Mouse (Mus musculus) thymus, postnatal 25 days (tissue): ENCODE measurements at regions not wholly inside any gene's neighbourhood (a gene's known extent, or its start where the extent isn't known, plus 50 kb on each side); places are given as distances from the start of the nearest gene placed in this dataset.
"Not testable (repeated sequence)": the region's sequence is repeated elsewhere in the genome, so short reads cannot be mapped to it uniquely, and the experiment has no call there.

Source experiments
- DNase-seq: peaks from one replicate; pipeline ENCODE4 v3.0.0; 2022

DNA sequence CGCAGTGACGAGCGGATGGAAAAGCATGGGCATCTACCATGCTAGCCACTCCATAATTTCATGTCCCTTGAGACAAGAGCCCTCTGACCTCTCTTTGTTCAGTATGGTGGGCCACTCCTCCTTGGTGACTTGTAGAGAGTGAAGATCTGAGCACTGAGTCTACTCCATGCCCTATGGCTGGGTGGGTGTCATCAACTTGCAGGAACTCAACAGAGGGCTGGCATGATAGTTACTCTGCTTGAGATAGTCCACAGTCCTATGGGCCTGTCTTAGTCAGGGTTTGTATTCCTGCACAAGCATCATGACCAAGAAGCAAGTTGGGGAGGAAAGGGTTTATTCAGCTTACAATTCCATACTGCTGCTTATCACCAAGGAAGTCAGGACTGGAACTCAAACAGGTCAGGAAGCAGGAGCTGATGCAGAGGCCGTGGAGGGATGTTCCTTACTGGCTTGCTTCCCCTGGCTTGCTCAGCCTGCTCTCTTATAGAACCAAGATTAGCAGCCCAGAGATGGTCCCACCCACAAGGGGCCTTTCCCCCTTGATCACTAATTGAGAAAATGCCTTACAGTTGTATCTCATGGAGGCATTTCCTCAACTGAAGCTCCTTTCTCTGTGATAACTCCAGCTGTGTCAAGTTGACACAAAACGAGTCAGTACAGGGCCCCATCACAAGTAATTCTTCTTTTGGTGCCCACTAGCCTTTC, 52.6 kb upstream of the Cdyl start:
- not testable (repeated sequence) for DNase-seq

DNA sequence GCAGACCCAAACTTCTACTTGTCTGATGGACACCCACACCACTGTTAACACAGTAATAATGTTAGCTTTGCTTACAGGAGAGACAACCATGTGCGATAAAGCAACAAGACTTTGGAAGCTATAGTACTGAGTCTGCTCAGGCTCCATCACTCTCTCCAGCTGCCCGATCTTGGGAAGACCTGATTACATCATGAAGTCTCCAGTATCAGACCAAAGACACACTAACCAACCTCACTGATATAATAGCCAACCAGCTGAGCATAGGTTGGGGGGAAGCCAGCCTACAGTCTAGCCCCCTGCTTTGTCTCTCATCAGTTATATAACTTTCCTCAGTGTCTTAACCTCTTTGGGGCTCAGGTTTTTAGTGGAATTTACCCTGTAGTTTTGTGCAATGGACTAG, 51.9 kb upstream of the Cdyl start:
- no peak for DNase-seq
